Mouse (Mus musculus) stomach, postnatal 0 days (tissue): ENCODE measurements around the gene Car5a.

Experiments used
- CTCF ChIP-seq: IDR thresholded peaks from 2 replicates; pipeline ENCODE4 v1.5.1; 2016; ENCODE audit warnings: antibody characterized with exemption, low read depth, mild to moderate bottlenecking, moderate library complexity
- EP300 ChIP-seq: optimal IDR thresholded peaks from 2 replicates; pipeline ENCODE3; 2016; ENCODE audit warnings: antibody characterized with exemption

DNA sequence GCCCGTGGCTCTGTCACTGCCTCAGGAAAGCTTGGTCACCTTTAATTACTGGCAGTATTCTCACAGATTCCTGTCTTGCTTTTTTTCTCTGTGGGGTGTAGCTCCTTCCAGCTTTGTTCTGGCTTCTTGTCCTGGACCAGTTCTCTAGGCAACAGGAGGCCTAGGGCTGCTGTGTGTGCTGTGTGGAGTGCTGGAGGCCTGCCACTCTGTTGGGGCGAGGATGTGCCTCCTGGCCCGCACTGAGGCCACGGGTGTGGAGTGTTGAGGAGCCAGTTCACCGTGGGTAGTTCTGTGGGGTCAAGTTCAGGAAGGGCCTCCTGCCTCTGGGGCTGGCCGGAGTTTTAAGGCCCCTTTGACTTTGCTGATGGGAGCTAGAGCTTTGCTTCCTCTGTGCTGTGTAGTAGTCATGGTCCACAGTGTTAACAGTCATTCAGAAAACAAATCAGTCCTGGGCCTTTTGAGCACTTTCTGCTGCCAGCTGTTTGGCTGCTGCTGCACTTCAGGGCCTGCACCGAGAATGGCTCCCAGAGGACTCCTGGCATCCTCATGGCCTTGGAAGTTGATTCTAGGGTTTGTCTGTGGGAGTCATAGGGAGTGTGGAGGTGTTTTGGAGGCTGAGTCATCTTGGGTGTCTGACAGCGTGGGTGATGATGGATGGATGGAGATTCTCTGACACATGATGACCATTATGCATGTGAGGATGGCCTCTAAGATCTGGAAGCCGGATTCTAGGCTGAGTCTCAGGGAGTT lies 46.0 kb upstream of the Car5a start:
- TF ChIP-seq CTCF (no peak), EP300 (no peak)
